Mouse (Mus musculus) heart, adult 2 months (tissue): ENCODE data around the gene Ltbr.

Experiments
- CTCF ChIP-seq: fragments of 200-600 bp; IDR thresholded peaks from 2 replicates; pipeline ENCODE4 v1.8.1; 2022; ENCODE audit warnings: antibody characterized with exemption, mild to moderate bottlenecking, moderate library complexity
- POLR2A ChIP-seq: fragments of 200-500 bp; IDR thresholded peaks from 2 replicates; pipeline ENCODE4 v1.6.1; 2011; ENCODE audit warnings: mild to moderate bottlenecking, low read depth, low read length, control low read depth; ENCODE audit not compliant: insufficient read depth

DNA sequence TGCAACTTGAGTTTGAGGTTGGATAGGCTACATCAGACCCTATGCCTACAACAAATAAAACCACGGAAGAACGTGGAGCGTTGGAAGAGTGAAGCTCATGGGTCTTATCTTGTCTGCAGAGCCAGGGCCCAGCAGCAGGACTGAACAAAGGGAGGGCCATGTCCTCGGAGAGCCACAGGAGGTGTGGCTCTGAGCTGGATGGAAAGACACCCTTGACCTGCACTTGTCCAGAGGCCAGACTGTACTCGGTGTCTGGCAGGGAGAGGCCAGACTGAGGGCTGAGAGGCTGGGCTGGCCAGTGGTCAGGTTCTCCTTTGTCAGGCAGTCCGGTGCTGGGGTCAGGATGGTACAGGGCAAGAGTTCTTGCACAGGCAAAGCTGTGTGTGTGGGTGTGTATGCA is 11.7 kb upstream of the Ltbr start:
- no peak for TF ChIP-seq CTCF
- TF ChIP-seq POLR2A = no peak
